Mouse (Mus musculus) embryonic fibroblast, embryonic 13.5 days (primary cell): ENCODE data around the gene Nfib. TPM values are rescaled to one million over a fixed set of nuclear protein-coding genes. Genes with fewer than 3 reads are reported as not detected.

ENCODE experiments used
- H3K27ac ChIP-seq: 2 replicates; pipeline ENCODE4 v1.5.1; 2012; ENCODE audit warnings: low read length, control low read depth, inconsistent platforms; ENCODE audit not compliant: insufficient read depth
- H3K4me1 ChIP-seq: 2 replicates; pipeline ENCODE4 v1.6.1; 2011; ENCODE audit warnings: low read length; ENCODE audit not compliant: control insufficient read depth, insufficient read depth
- H3K4me3 ChIP-seq: 2 replicates; pipeline ENCODE4 v1.5.1; 2011; ENCODE audit warnings: mild to moderate bottlenecking, control low read depth, low read length; ENCODE audit not compliant: insufficient read depth
- CTCF ChIP-seq: IDR thresholded peaks from 2 replicates; pipeline ENCODE4 v1.5.1; 2011; ENCODE audit warnings: mild to moderate bottlenecking, control low read depth, low read length, moderate library complexity, borderline replicate concordance; ENCODE audit not compliant: insufficient read depth
- POLR2A ChIP-seq: IDR thresholded peaks from 2 replicates; pipeline ENCODE4 v1.6.1; 2011; ENCODE audit warnings: low read depth, mild to moderate bottlenecking, control low read depth, low read length, moderate library complexity
- polyA plus RNA-seq: library from polyadenylated mRNA; stranded (reverse); fragments of >200 nt; gene quantifications from 2 replicates; pipeline ENCODE4 v1.2.4, GENCODE M21; 2011; ENCODE audit warnings: low read depth; ENCODE audit not compliant: missing spikeins, insufficient read length

Gene Nfib
- polyA plus RNA-seq, 1 experiment, result 69.5 TPM

DNA sequence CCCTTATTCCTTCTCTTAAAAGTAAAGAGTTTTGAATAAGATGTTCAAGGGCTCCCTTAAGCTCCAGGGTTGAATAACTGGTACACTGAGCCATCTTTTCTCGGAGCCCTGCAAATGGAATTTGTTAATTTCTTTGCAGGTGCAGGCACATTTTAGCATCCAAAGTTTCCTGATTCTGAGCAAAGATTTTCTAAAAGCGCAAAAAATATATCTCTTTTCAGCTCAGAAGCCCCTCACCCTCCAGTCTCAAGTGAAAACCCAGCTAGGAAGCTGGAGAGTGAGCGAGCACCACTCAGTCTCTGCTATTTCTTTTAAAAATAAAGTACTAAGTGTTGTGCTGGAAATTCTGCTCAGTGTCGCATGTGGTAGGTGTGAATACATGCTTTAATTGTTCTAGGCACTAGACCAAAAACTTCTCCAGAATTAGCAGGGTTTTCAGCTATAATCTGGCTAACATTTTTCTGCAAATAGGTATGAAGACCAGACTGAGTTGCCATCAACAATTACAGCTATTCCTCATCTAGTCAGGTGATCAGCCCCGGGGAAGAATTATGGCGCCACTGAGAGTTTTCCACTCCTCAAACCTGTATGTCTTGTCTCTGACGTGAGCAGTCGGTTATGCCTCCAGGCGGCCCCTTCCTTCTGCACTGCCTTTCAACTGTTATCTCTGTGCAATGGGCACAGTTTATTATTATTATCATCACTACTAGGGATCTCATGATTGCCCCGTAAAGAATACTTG lies 162.7 kb downstream of the Nfib start:
- Histone ChIP-seq H3K4me3 (no peak overlapping the region), H3K27ac (no peak overlapping the region), H3K4me1 (no peaks in the 10 kb centered on the region)
- no peak for TF ChIP-seq CTCF
- no peak for TF ChIP-seq POLR2A

DNA sequence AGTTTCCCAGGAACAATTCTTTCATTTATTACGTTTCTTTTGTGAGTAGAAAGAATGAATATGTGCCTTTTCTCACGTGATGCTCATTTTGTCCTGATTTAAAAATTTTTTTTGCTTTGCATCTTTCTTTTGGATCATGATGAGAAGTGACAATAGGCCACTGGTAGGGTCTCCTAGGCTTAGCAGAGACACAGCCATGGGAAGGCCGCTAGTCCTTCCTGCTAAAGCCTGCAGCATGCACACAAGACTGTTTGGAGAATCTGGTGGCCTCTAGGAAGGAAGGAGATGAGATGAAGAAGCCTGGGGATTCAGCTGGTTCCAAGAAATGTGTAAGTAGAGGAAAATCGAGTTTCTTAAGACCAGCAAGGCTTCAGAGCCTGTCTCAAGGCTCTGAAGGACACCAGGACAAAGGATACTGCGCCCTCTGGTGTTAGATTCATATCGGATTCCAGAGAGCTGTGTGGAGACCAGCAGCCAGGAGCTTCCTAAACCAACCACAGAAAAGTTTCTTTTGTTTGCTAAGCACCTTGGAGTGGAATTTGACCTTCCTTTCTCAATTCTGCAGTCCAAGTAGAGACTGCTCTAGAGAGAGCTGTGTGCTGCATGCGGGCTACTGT lies 163.5 kb downstream of the Nfib start:
- no peak for TF ChIP-seq CTCF
- TF ChIP-seq POLR2A, result no peak
- H3K27ac ChIP-seq, result no peak overlapping the region
- no peaks in the 10 kb centered on the region for H3K4me1 ChIP-seq
- no peak overlapping the region for H3K4me3 ChIP-seq

DNA sequence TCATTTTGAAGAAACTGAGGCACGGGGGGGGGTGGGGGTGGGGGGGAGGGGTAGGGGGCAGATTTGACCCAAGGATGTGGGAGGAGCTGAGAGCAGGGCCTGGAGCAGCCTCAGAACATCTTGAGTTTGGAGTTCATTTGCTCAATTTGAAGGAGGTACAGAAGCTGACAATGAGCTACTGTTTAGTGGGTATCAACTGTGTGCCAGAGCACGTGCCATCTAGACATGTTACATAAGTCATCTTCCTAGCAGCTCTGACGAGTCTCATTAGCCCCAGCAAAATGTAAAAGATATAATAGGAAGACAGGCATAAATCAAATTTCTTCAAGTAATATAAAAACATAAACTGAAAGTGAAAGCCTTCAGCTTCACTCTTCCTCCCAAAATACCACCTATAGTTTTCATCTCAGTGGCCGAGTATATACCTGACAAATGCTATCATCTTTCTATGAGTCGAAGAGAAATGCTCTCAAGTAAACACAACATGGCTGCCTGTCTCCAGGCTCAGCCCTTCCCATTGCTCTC lies 165.0 kb downstream of the Nfib start:
- no peak for TF ChIP-seq POLR2A
- no peak for TF ChIP-seq CTCF
- Histone ChIP-seq H3K4me1 (no peaks in the 10 kb centered on the region), H3K27ac (no peak overlapping the region)

GRCm38 (mm10) chr4:82540048-82540410 lies 165.5 kb downstream of the Nfib start:
- H3K4me3 ChIP-seq, result no peak overlapping the region
- H3K4me1 ChIP-seq, result no peaks in the 10 kb centered on the region
- H3K27ac ChIP-seq, result no peak overlapping the region
- TF ChIP-seq POLR2A (no peak), CTCF (no peak)

More for the DNA sequence above, 165.0 kb downstream of the Nfib start:
- H3K4me3 ChIP-seq, result no peak overlapping the region

GRCm38 (mm10) chr4:82539406-82540047 lies 166.0 kb downstream of the Nfib start:
- TF ChIP-seq POLR2A (no peak), CTCF (no peak)
- H3K27ac ChIP-seq, result no peak overlapping the region
- no peak overlapping the region for H3K4me3 ChIP-seq
- H3K4me1 ChIP-seq, result no peaks in the 10 kb centered on the region

DNA sequence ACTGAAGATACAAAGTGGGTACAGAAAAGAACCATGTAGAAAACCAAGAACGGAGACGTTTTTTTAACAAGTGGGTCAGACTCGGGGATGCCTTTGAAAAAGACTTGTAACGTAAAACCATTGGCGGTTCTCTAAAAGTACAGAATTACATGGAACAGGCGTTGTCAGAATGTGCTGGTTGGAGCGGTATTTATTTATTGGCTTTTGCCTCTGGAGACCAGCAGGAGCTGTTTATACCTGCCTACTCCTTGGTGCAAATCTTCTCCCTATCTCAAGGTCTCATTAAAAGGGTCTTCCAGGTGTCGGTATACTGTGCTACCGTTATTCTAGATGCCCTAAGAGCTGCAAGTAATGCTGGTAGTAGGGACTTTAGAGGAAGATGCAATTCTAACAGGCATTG lies 166.7 kb downstream of the Nfib start:
- Histone ChIP-seq H3K4me3 (peak overlapping the region; percentile 29), H3K27ac (no peak overlapping the region), H3K4me1 (no peaks in the 10 kb centered on the region)
- TF ChIP-seq CTCF (no peak), POLR2A (no peak)

DNA sequence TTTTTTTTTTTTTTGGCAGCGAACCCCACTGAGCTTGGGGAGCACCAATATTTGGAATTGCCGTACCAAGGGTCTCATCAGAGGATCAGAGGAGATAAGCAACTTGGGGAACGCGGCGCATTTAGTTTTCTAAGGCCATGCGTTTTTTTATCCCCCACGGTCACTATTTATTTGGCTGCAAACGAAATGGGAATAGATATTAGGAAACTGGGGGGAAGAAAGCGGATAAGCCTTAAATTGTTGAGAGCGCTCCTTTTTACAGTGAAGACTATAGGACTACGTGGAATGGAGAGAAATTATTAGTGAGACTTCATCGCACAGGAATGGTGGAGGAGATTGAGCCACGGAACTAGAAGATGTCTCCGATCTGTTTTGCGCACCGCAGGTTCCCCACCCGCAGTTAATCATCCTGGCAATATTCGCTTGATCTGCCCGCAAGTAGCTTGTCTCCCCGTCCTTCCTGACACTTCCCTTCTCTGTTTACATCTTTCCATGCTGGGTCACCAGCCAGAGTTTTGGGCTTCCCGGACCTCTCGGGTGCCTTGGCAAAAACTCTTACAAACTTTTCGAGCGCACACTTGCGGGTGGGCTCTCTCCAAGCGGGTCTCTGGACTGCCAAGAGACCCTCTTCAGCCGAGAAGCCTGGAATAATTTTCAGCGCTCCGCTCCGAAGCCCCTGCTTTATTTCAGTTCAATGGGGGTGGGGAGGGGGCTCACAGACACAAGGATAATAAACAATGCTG lies 167.3 kb downstream of the Nfib start:
- Histone ChIP-seq H3K27ac (no peak overlapping the region), H3K4me3 (peak overlapping the region; percentile 29), H3K4me1 (no peaks in the 10 kb centered on the region)
- TF ChIP-seq CTCF, result no peak
- no peak for TF ChIP-seq POLR2A

GRCm38 (mm10) chr4:82537279-82537967 lies 168.1 kb downstream of the Nfib start:
- Histone ChIP-seq H3K27ac (no peak overlapping the region), H3K4me3 (peak overlapping the region; percentile 29), H3K4me1 (no peaks in the 10 kb centered on the region)
- TF ChIP-seq CTCF (no peak), POLR2A (no peak)
